Mouse (Mus musculus) right cerebral cortex, postnatal 14 days (tissue): ENCODE results near the gene Olfr138.

Experiments
- DNase-seq: peaks from one replicate; pipeline ENCODE4 v3.0.0; 2022

The Olfr138 gene

GRCm38 (mm10) chr17:38260735-38261134, at the start of gene Olfr138:
Olfr138 (plus strand) TSS chr17:38261035.
- no peak for DNase-seq

- no peak for DNase-seq
Measured at GRCm38 (mm10) chr17:38307470-38307869, 46.6 kb downstream of the Olfr138 start, which contains the start of gene Olfr137. Olfr137 (minus strand) TSS chr17:38307570.
